Mouse (Mus musculus): ENCODE results near the gene Cend1. TPM values are rescaled to one million over a fixed set of nuclear protein-coding genes. Genes with fewer than 3 reads are reported as not detected.

Gene Cend1
- total and polyA plus RNA-seq, 2 experiments from 2014 or later, result 0.27 to 1.8 TPM

DNA sequence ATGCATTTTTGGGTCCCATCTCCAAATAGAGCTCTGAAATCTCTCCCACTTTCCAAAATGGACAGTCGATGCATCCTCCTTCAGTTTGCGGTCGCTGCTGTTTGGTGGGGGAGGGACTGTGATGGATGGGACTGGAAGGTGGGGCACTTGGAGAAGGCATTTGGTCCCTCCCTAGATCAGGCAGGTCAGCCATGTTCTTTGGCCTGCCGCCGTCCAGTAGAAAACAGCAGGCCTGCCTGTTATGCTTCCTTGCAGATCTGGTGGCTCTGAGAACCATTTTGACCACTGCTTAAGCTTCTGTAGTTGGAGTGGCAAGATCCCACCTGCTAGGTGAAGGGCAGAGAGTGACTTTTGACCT, 38.9 kb upstream of the Cend1 start:
- Histone ChIP-seq H3K4me1 (ENCODE audit: control insufficient read depth, insufficient read depth) (peaks cover 23% of the 10 kb centered on the region), H3K4me2 (ENCODE audit: low read depth, low read length) (peak overlapping the region; percentile 66), H3K4me3 (ENCODE audit: low read depth, low read length) (peak overlapping the region; percentile 63), H3K9ac (replicated peaks; ENCODE audit: low read depth, low read length) (peak overlapping the region; percentile 71), H3K27ac (ENCODE audit: low read depth) (peak overlapping the region; percentile 97), H3K9me3 (replicated peaks; ENCODE audit: control insufficient read depth, low read length) (no peaks in the 10 kb centered on the region), H3K27me3 (ENCODE audit: control insufficient read depth, insufficient read depth, low read length) (peaks cover 16% of the 10 kb centered on the region; the same call in 1 of the 2 replicates), H3K36me3 (replicated peaks; ENCODE audit: control insufficient read depth, insufficient read depth, low read length) (peaks cover 32% of the 10 kb centered on the region)
- no peak for TF ChIP-seq CTCF (IDR thresholded peaks at IDR 0.05; ENCODE audit: low read depth)
- no peak for TF ChIP-seq EP300 (IDR thresholded peaks at IDR 0.05; ENCODE audit: low read depth)
- peak; percentile 24 for ATAC-seq (ENCODE audit: insufficient read depth, low read depth)
- WGBS, result 10% methylated on average over 5 of the region's 5 CpGs
- DNase-seq (ENCODE audit: low spot score), result no peak

GRCm38 (mm10) chr7:141467230-141468030, 38.1 kb upstream of the Cend1 start, which contains the start of gene Cd151:
Cd151 (plus strand) TSS chr7:141467392.
- Histone ChIP-seq H3K4me3 (ENCODE audit: low read depth, low read length) (peak within 1 kb of the TSS; percentile 63), H3K27me3 (ENCODE audit: control insufficient read depth, insufficient read depth, low read length) (peaks cover 16% of the 10 kb centered on the region; the same call in 1 of the 2 replicates), H3K4me2 (ENCODE audit: low read depth, low read length) (peak within 1 kb of the TSS; percentile 66), H3K4me1 (ENCODE audit: control insufficient read depth, insufficient read depth) (peaks cover 23% of the 10 kb centered on the region), H3K36me3 (replicated peaks; ENCODE audit: control insufficient read depth, insufficient read depth, low read length) (peaks cover 27% of the 10 kb centered on the region), H3K27ac (ENCODE audit: low read depth) (peak within 1 kb of the TSS; percentile 97), H3K9ac (replicated peaks; ENCODE audit: low read depth, low read length) (peak within 1 kb of the TSS; percentile 71), H3K9me3 (replicated peaks; ENCODE audit: control insufficient read depth, low read length) (no peaks in the 10 kb centered on the region)
- WGBS, result under 1% methylated on average over 52 of the region's 52 CpGs
- no peak; the same call in 1 of the 2 replicates for TF ChIP-seq EP300 (IDR thresholded peaks at IDR 0.05; ENCODE audit: low read depth)
- TF ChIP-seq CTCF (IDR thresholded peaks at IDR 0.05; ENCODE audit: low read depth), result no peak
- ATAC-seq (ENCODE audit: insufficient read depth, low read depth) (peak; percentile 78), DNase-seq (ENCODE audit: low spot score) (peak; percentile 84)

- WGBS, result 60% methylated on average over 10 of the region's 10 CpGs
- no peak for TF ChIP-seq CTCF (IDR thresholded peaks at IDR 0.05; ENCODE audit: low read depth)
- no peak for TF ChIP-seq EP300 (IDR thresholded peaks at IDR 0.05; ENCODE audit: low read depth)
- peaks cover 23% of the 10 kb centered on the region for H3K4me1 ChIP-seq (ENCODE audit: control insufficient read depth, insufficient read depth)
- H3K27me3 ChIP-seq (ENCODE audit: control insufficient read depth, insufficient read depth, low read length), result peaks cover 16% of the 10 kb centered on the region; the same call in 1 of the 2 replicates
- no peaks in the 10 kb centered on the region for H3K9me3 ChIP-seq (replicated peaks; ENCODE audit: control insufficient read depth, low read length)
- peaks cover 20% of the 10 kb centered on the region for H3K36me3 ChIP-seq (replicated peaks; ENCODE audit: control insufficient read depth, insufficient read depth, low read length)
- ATAC-seq (ENCODE audit: insufficient read depth, low read depth), result no peak
- H3K27ac ChIP-seq (ENCODE audit: low read depth), result peak overlapping the region; percentile 97
- peak overlapping the region; percentile 63 for H3K4me3 ChIP-seq (ENCODE audit: low read depth, low read length)
- H3K4me2 ChIP-seq (ENCODE audit: low read depth, low read length), result peak overlapping the region; percentile 66
- no peak for DNase-seq (ENCODE audit: low spot score)
- peak overlapping the region; percentile 71 for H3K9ac ChIP-seq (replicated peaks; ENCODE audit: low read depth, low read length)
These were observed 37.4 kb upstream of the Cend1 start for GRCm38 (mm10) chr7:141466607-141467148.

DNA sequence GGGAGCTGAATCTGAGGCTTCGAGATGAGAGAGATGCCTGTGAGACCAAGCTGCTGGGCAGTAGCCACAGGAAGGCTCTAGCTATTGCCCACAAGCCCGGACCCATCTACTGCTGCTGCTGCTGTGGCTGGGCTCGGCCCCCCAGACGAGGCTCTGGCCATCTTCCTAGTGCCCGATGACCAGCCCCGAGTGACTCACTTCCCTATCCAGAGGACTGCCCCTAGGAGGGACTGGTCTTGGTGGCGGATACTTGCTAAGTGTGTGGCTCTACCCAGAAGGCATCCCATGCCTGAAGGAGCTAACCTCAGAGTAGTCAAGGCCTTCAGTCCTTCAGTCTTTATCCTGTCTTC, 36.7 kb upstream of the Cend1 start:
- peak overlapping the region; percentile 64 for H3K27ac ChIP-seq (ENCODE audit: low read depth)

GRCm38 (mm10) chr7:141465388-141466044, 36.2 kb upstream of the Cend1 start:
- H3K4me3 ChIP-seq (ENCODE audit: low read depth, low read length), result 0 out of 2 replicates have a peak overlapping the region, but pooled peaks have one; percentile 36
- H3K9ac ChIP-seq (replicated peaks; ENCODE audit: low read depth, low read length), result peak overlapping the region; percentile 9; the same call in 1 of the 2 replicates
- peak overlapping the region; percentile 53 for H3K4me2 ChIP-seq (ENCODE audit: low read depth, low read length)
- DNase-seq (ENCODE audit: low spot score), result no peak
- H3K36me3 ChIP-seq (replicated peaks; ENCODE audit: control insufficient read depth, insufficient read depth, low read length), result peaks cover 9% of the 10 kb centered on the region
- no peak for ATAC-seq (ENCODE audit: insufficient read depth, low read depth)
- 38% methylated on average over 10 of the region's 10 CpGs for WGBS
- H3K4me1 ChIP-seq (ENCODE audit: control insufficient read depth, insufficient read depth), result peaks cover 33% of the 10 kb centered on the region
- peak overlapping the region; percentile 64 for H3K27ac ChIP-seq (ENCODE audit: low read depth)
- TF ChIP-seq CTCF (IDR thresholded peaks at IDR 0.05; ENCODE audit: low read depth), result no peak
- TF ChIP-seq EP300 (IDR thresholded peaks at IDR 0.05; ENCODE audit: low read depth), result no peak
- H3K9me3 ChIP-seq (replicated peaks; ENCODE audit: control insufficient read depth, low read length), result no peaks in the 10 kb centered on the region
- H3K27me3 ChIP-seq (ENCODE audit: control insufficient read depth, insufficient read depth, low read length), result peaks cover 16% of the 10 kb centered on the region; the same call in 1 of the 2 replicates

More for the DNA sequence above, 36.7 kb upstream of the Cend1 start:
- Histone ChIP-seq H3K4me2 (ENCODE audit: low read depth, low read length) (0 out of 2 replicates have a peak overlapping the region, but pooled peaks have one; percentile 53), H3K9me3 (replicated peaks; ENCODE audit: control insufficient read depth, low read length) (no peaks in the 10 kb centered on the region), H3K4me3 (ENCODE audit: low read depth, low read length) (no peak overlapping the region), H3K27me3 (ENCODE audit: control insufficient read depth, insufficient read depth, low read length) (peaks cover 16% of the 10 kb centered on the region; the same call in 1 of the 2 replicates), H3K4me1 (ENCODE audit: control insufficient read depth, insufficient read depth) (peaks cover 29% of the 10 kb centered on the region), H3K36me3 (replicated peaks; ENCODE audit: control insufficient read depth, insufficient read depth, low read length) (peaks cover 14% of the 10 kb centered on the region), H3K9ac (replicated peaks; ENCODE audit: low read depth, low read length) (no peak overlapping the region)
- ATAC-seq (ENCODE audit: insufficient read depth, low read depth) (no peak), DNase-seq (ENCODE audit: low spot score) (peak; percentile 37)
- 68% methylated on average over 7 of the region's 7 CpGs for WGBS
- TF ChIP-seq EP300 (IDR thresholded peaks at IDR 0.05; ENCODE audit: low read depth), result no peak
